Mouse (Mus musculus): Measurements from ENCODE around the gene Zfp462. TPM values are rescaled to one million over a fixed set of nuclear protein-coding genes. Genes with fewer than 3 reads are reported as not detected.
"Not testable (repeated sequence)": the region's sequence is repeated elsewhere in the genome, so short reads cannot be mapped to it uniquely, and the experiment has no call there.

The Zfp462 gene
- 3.1 and 3.6 TPM in 2 replicates for polyA plus RNA-seq (2016; fragmentation: Nextera tagmentation; extraction: Ambion mirVana)

GRCm38 (mm10) chr4:54944921-54945430 is at the start of gene Zfp462:
Zfp462 (plus strand) TSS chr4:54945048.
- ATAC-seq (ENCODE audit: insufficient number of reproducible peaks, low FRiP score): no peak
- WGBS: under 1% methylated on average over 39 of the region's 43 CpGs
- peak within 1 kb of the TSS; percentile 83 for H3K4me2 ChIP-seq

DNA sequence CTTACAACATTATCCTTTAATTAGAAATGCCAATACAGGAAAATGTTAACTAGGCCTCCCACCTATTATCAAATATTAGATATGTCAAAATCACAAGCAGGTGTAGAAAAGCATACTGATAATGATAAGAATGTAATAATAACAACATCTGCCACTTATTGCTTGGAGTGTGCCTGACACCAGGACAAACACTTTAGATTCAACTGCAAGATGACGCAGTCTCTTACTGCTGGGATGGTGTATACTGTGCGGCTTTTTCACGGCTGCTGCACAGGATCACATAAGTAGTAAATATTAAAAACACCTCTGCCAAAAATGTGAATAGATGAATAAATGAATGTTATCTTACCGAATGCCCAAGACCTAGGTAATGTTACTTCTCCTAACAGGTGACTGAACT is 48.8 kb upstream of the Zfp462 start:
- Histone ChIP-seq H3K4me1 (replicated peaks) (no peaks in the 10 kb centered on the region), H3K4me3 (no peak overlapping the region), H3K4me2 (no peak overlapping the region), H3K36me3 (no peaks in the 10 kb centered on the region), H3K9me3 (replicated peaks) (no peaks in the 10 kb centered on the region), H3K27me3 (replicated peaks) (no peaks in the 10 kb centered on the region), H3K9ac (no peak overlapping the region), H3K27ac (ENCODE audit: poor library complexity, severe bottlenecking) (no peak overlapping the region)
- 83% methylated on average over 4 of the region's 4 CpGs for WGBS
- no peak for ATAC-seq (ENCODE audit: insufficient number of reproducible peaks, low FRiP score)

More at GRCm38 (mm10) chr4:54944921-54945430, at the start of gene Zfp462:
- Histone ChIP-seq H3K27me3 (replicated peaks) (no peaks in the 10 kb centered on the region), H3K4me3 (peak within 1 kb of the TSS; percentile 86), H3K36me3 (no peaks in the 10 kb centered on the region), H3K9ac (peak within 1 kb of the TSS; percentile 91), H3K27ac (ENCODE audit: poor library complexity, severe bottlenecking) (peak within 1 kb of the TSS; percentile 22; the same call in 1 of the 2 replicates), H3K4me1 (replicated peaks) (no peaks in the 10 kb centered on the region; the same call in 1 of the 2 replicates), H3K9me3 (replicated peaks) (no peaks in the 10 kb centered on the region)

DNA sequence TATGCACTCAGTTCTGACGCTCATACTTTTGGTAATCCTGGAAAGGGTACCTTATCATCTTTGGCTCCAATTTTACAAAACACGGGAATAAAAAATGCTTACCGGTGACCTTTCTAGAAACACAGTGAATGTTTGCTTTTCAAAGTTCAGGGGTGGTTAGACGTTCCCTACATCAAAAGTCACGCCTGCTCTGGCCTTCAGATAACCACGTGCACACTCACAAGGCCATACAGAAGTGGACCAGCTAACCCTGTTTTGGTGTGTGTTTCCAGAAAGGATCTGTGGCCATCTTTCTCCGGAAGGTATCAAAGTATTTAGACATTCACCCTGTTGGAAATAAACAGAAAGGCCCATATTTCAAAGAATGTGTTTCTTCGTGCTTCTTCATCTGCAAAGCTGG is 40.2 kb upstream of the Zfp462 start:
- H3K4me1 ChIP-seq (replicated peaks): no peaks in the 10 kb centered on the region
- no peak overlapping the region for H3K9ac ChIP-seq
- WGBS: 79% methylated on average over 8 of the region's 8 CpGs
- no peak overlapping the region for H3K4me3 ChIP-seq
- no peak overlapping the region for H3K27ac ChIP-seq (ENCODE audit: poor library complexity, severe bottlenecking)
- no peak for ATAC-seq (ENCODE audit: insufficient number of reproducible peaks, low FRiP score)
- no peak overlapping the region for H3K4me2 ChIP-seq
- H3K9me3 ChIP-seq (replicated peaks): no peaks in the 10 kb centered on the region
- H3K36me3 ChIP-seq: no peaks in the 10 kb centered on the region
- no peaks in the 10 kb centered on the region for H3K27me3 ChIP-seq (replicated peaks)

GRCm38 (mm10) chr4:54905399-54905953 is 39.4 kb upstream of the Zfp462 start:
- no peaks in the 10 kb centered on the region for H3K4me1 ChIP-seq (replicated peaks)
- H3K9ac ChIP-seq: no peak overlapping the region
- no peaks in the 10 kb centered on the region for H3K9me3 ChIP-seq (replicated peaks)
- no peaks in the 10 kb centered on the region for H3K36me3 ChIP-seq
- 75% methylated on average over 7 of the region's 7 CpGs for WGBS
- H3K4me3 ChIP-seq: no peak overlapping the region
- H3K4me2 ChIP-seq: no peak overlapping the region
- H3K27ac ChIP-seq (ENCODE audit: poor library complexity, severe bottlenecking): no peak overlapping the region
- ATAC-seq (ENCODE audit: insufficient number of reproducible peaks, low FRiP score): no peak
- no peaks in the 10 kb centered on the region for H3K27me3 ChIP-seq (replicated peaks)

- Histone ChIP-seq H3K4me2 (no peak overlapping the region), H3K9me3 (replicated peaks) (no peaks in the 10 kb centered on the region), H3K4me3 (no peak overlapping the region), H3K27ac (ENCODE audit: poor library complexity, severe bottlenecking) (no peak overlapping the region), H3K36me3 (no peaks in the 10 kb centered on the region), H3K4me1 (replicated peaks) (no peaks in the 10 kb centered on the region), H3K9ac (no peak overlapping the region), H3K27me3 (replicated peaks) (no peaks in the 10 kb centered on the region)
- no peak for ATAC-seq (ENCODE audit: insufficient number of reproducible peaks, low FRiP score)
- WGBS: 73% methylated on average over 3 of the region's 3 CpGs
Observed at GRCm38 (mm10) chr4:54910300-54910699, 34.5 kb upstream of the Zfp462 start.

DNA sequence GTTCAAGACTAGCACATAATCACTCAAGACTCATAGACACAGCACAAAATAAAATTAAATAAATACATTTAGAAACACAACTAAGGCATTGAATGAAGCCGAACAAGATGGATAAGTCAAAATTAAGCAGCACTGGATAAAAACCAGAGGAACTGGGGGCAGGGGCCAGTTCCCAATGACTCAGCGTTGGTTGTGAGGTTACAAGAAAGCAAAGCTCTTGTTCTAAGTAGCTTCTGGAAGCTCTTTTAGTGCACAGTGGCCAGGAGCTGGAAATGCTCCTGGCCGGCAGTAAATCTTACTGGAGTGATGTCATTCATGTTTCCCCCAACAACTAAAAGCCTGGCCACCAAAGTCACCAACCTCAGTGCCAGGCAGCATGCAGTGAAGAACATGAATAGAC is 26.6 kb upstream of the Zfp462 start:
- WGBS: 65% methylated on average over 3 of the region's 3 CpGs
- Histone ChIP-seq H3K36me3 (no peaks in the 10 kb centered on the region), H3K4me1 (replicated peaks) (no peaks in the 10 kb centered on the region), H3K9me3 (replicated peaks) (no peaks in the 10 kb centered on the region), H3K4me2 (no peak overlapping the region), H3K9ac (no peak overlapping the region), H3K27me3 (replicated peaks) (no peaks in the 10 kb centered on the region), H3K4me3 (no peak overlapping the region), H3K27ac (ENCODE audit: poor library complexity, severe bottlenecking) (no peak overlapping the region)
- ATAC-seq (ENCODE audit: insufficient number of reproducible peaks, low FRiP score): no peak

DNA sequence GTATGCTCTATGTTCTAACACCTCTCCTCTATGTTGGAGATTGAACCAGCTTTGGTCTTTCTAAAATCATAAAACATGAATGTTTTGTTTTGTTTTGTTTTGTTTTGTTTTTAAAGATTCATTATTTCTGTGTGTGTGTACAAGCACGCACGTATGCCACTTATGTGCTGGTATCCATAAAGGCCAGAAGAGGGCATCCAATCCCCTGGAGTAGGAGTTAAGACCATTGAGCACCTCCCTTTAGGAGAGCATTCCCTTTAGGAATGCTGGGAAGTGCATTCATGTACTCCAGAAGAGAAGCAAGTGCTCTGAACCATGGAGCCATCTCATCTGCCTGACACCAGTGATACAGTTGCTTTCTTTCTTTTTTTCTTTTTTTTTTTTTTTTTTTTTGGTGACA is 21.5 kb upstream of the Zfp462 start:
- ATAC-seq (ENCODE audit: insufficient number of reproducible peaks, low FRiP score): no peak
- Histone ChIP-seq H3K4me2 (no peak overlapping the region), H3K4me1 (replicated peaks) (no peaks in the 10 kb centered on the region), H3K9me3 (replicated peaks) (no peaks in the 10 kb centered on the region), H3K36me3 (no peaks in the 10 kb centered on the region), H3K9ac (no peak overlapping the region), H3K27ac (ENCODE audit: poor library complexity, severe bottlenecking) (no peak overlapping the region), H3K4me3 (no peak overlapping the region), H3K27me3 (replicated peaks) (no peaks in the 10 kb centered on the region)
- 90% methylated on average over 2 of the region's 2 CpGs for whole genome bisulfite sequencing

GRCm38 (mm10) chr4:54924306-54924705 is 20.5 kb upstream of the Zfp462 start:
- Histone ChIP-seq H3K4me1 (replicated peaks) (no peaks in the 10 kb centered on the region), H3K9ac (no peak overlapping the region), H3K4me3 (no peak overlapping the region), H3K4me2 (no peak overlapping the region), H3K9me3 (replicated peaks) (no peaks in the 10 kb centered on the region), H3K36me3 (no peaks in the 10 kb centered on the region), H3K27ac (ENCODE audit: poor library complexity, severe bottlenecking) (no peak overlapping the region), H3K27me3 (replicated peaks) (no peaks in the 10 kb centered on the region)
- WGBS: 75% methylated on average over 2 of the region's 2 CpGs
- no peak for ATAC-seq (ENCODE audit: insufficient number of reproducible peaks, low FRiP score)

GRCm38 (mm10) chr4:54926456-54926855 is 18.4 kb upstream of the Zfp462 start:
- not testable (repeated sequence) for H3K4me1 ChIP-seq (replicated peaks); H3K27ac ChIP-seq (ENCODE audit: poor library complexity, severe bottlenecking); H3K4me3 ChIP-seq; H3K27me3 ChIP-seq (replicated peaks); ATAC-seq (ENCODE audit: insufficient number of reproducible peaks, low FRiP score); H3K4me2 ChIP-seq; H3K36me3 ChIP-seq; H3K9me3 ChIP-seq (replicated peaks); H3K9ac ChIP-seq
- WGBS: 95% methylated on average over 5 of the region's 5 CpGs

DNA sequence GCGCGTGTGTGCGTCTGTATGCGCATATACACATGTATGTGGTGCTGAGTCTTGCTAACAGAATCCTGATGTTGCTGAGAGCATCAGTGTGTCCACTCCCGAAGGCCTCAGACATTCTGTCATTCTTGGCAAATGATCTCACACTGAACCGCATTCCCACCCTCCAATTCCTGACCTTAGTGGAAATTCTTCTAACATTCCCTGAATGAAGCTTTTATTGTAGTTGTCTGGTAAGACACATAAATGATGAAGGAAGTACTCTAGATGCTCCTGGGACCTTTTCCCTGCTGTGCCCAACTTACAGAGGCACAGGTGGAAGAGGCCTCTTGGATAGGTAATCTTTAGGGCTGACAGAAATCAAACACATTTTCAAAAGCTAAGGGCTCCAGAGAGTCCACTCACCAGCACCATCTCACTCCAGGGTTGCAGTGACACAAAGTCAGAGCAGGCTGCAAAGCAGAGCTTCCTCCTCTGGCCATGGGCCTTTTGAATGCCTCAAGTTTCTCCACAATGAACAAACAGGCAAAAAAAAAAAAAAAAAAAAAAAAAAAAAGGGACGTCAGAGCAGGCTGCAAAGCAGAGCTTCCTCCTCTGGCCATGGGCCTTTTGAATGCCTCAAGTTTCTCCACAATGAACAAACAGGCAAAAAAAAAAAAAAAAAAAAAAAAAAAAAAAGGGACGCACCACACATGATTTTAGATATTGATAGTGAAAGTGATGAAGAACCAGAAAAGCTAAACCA is 17.4 kb upstream of the Zfp462 start:
- not testable (repeated sequence) for H3K4me3 ChIP-seq; ATAC-seq (ENCODE audit: insufficient number of reproducible peaks, low FRiP score); H3K9ac ChIP-seq; H3K27me3 ChIP-seq (replicated peaks); H3K36me3 ChIP-seq; H3K27ac ChIP-seq (ENCODE audit: poor library complexity, severe bottlenecking); H3K9me3 ChIP-seq (replicated peaks); H3K4me1 ChIP-seq (replicated peaks); H3K4me2 ChIP-seq
- 70% methylated on average over 8 of the region's 8 CpGs for WGBS

DNA sequence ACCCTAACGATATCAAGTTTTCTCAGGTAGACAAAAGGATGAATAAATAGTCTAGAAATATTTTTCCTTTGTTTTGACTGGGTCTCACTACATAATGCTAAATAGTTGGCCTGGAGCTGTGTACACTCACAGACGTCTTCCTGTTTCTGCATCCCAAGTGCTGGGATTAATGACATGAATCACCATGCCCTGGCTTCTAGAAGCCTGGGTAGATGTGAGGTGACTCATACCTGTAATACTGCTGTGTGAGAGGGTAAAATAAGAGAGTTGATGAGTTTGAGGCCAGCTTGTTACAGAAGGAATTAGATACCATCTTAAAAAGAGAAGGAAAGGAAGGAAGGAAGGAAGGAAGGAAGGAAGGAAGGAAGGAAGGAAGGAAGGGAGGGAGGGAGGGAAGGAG is 15.2 kb upstream of the Zfp462 start:
- no peak for ATAC-seq (ENCODE audit: insufficient number of reproducible peaks, low FRiP score)
- H3K36me3 ChIP-seq: no peaks in the 10 kb centered on the region
- no peak overlapping the region for H3K9ac ChIP-seq

More for the DNA sequence above, 15.2 kb upstream of the Zfp462 start:
- Histone ChIP-seq H3K4me2 (no peak overlapping the region), H3K4me3 (no peak overlapping the region), H3K27me3 (replicated peaks) (no peaks in the 10 kb centered on the region), H3K27ac (ENCODE audit: poor library complexity, severe bottlenecking) (no peak overlapping the region), H3K4me1 (replicated peaks) (no peaks in the 10 kb centered on the region), H3K9me3 (replicated peaks) (no peaks in the 10 kb centered on the region)
- 65% methylated on average over 2 of the region's 2 CpGs for WGBS
